Mouse (Mus musculus) neutrophil, adult 59 days (primary cell): Measurements from ENCODE around the gene Tfr2. TPM values are rescaled to one million over a fixed set of nuclear protein-coding genes. Genes with fewer than 3 reads are reported as not detected.

Experiments used
- total RNA-seq, 2 experiments: library from RNA; stranded (reverse); gene quantifications; 1 replicate in 1 of 2; 2 replicates in 1 of 2; pipeline ENCODE4 v1.2.4; 2023

The Tfr2 gene
- 1 to 10 TPM; 3.9 to 5.5 TPM for total RNA-seq

DNA sequence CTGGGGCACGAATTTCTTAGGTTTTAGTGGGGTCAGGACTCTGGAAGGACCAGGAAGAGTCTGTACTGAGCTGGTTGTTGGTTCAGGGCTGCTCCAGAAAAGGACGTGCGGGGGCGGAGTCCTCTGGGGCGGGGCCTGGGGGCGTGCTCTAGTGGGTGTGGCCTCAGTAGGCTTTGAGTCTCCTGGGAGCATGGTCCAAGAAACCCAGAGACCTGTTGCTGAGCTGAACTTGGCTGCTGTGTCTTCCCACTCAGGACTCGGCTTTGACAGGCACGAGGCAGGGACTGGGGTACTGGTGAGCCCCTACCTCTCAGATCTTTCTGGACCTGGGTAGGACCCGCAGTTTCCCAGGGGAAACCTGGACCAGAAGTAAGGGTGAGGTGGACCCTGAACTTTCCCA lies at the start of gene Tfr2:
TSS of gene Tfr2 (plus strand) at position 176 of the 400 bp plus-strand sequence.

DNA sequence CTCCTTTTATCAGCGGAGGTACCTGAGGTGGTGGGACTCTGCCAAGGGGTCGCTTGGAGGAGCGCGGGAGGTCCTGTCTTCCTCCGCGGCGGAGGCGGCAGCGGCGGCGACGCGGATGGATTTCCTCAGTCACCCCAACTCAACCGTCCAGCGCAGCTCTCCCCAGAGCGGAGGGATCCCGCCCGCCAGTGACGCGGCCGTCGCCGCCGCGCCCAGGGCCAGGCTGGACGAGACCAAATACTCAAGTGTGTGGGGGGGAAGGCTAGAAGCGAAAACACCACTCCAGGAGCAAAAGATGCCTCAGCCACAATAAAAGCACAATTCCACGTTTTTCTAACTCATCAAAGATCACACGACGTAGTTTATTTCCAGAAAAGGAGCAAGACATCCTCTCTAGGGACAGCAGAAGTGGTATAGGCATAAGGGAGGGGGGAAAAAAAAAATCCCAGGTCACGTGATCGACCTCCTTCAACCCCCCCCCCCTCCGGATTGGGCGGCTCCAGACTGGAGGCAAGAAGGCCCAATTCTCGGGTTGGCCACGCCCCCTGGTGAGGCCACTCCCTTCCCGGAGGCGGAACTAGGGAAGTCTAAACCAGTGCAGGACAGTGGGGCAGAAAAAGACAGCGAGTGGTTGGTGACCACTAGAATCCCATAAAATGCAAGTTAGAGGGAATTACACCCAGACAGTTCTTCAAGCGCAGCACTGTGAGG lies 36.4 kb upstream of the Tfr2 start, which contains the start of the genes Epo and Gnb2:
TSS of gene Epo (minus strand) at position 126 of the 711 bp plus-strand sequence.
TSS of gene Gnb2 (minus strand) at position 394 of the 711 bp plus-strand sequence.

DNA sequence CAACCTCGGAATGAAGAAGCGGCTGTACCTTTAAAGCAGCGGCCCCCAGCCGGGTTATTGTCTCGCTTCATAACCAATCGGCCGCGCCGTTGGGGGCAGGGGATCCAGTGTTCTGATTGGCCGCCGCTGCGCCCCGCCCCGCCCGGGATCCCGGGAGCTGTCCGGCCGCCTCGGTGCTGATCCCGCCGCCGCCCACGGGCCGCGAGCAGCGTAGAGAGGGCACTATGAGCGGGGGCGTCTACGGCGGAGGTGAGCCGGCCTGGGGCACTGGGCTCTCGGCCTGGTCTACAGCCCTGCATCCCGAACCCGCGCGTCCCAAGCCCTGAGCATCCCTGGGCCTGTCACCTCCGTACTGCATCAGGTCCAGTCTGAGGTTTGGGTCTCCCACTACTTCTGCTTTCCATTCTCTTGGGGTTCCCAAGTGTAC lies 16.2 kb upstream of the Tfr2 start, which contains the start of gene Actl6b:
TSS of gene Actl6b (plus strand) at position 107 of the 427 bp plus-strand sequence.

DNA sequence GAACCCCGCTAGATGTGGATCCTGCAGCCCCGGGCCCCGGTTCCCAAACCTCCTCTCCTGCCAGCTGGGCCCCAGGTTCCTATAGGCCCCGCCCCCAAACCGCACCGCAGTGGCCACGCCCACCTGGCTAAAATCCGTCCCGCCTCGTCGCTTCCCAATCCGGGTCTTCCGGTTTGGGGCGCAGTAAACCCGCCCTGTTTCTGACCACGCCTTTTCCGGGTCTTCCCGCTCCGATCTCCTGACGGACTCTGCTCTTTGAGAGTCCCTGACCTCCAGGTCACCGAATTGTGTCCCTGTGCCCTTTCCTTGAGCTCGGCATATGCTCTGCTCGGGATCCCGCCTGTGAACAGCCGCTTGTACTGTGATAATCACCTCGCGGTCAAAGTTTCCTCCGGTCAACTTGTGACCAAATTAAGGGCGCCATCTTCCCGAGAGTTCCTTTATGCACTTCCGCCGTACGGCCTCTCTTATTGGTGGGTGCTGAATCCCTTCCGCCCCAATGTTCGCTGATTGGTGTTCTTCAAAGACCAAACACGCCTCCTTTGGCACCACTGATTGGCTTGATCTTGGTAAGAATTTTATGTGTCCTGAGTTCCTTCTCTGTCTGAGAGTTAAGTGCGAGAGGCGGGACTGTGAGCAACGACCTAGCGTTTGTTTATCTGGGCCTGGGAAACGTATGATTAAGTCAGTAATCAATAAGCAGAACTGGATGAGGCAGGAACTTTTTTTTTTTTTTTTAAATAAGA lies 31.2 kb downstream of the Tfr2 start, which contains the start of gene Mospd3:
TSS of gene Mospd3 (minus strand) at position 440 of the 746 bp plus-strand sequence.

DNA sequence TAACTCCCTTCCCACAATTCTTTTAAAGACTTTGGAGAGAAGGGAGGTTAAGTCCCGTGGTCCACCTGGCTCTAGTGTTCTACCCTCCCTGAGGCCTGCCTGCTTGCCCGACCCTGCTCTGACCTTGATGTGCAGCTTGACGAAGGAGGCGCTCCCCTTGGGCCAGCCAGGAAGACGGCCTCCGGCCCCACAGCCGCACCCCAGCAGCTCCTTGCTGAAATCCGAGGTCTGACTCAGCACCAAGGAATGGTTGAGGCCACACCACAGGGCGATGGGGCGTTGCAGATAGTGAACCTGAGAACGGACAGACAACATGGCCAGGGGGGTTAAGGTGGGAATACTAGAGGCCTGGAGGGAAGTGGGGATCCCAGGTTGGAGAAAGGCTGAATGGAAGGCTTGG lies 43.9 kb downstream of the Tfr2 start, which contains the start of gene Pcolce:
TSS of gene Pcolce (minus strand) at position 235 of the 400 bp plus-strand sequence.

DNA sequence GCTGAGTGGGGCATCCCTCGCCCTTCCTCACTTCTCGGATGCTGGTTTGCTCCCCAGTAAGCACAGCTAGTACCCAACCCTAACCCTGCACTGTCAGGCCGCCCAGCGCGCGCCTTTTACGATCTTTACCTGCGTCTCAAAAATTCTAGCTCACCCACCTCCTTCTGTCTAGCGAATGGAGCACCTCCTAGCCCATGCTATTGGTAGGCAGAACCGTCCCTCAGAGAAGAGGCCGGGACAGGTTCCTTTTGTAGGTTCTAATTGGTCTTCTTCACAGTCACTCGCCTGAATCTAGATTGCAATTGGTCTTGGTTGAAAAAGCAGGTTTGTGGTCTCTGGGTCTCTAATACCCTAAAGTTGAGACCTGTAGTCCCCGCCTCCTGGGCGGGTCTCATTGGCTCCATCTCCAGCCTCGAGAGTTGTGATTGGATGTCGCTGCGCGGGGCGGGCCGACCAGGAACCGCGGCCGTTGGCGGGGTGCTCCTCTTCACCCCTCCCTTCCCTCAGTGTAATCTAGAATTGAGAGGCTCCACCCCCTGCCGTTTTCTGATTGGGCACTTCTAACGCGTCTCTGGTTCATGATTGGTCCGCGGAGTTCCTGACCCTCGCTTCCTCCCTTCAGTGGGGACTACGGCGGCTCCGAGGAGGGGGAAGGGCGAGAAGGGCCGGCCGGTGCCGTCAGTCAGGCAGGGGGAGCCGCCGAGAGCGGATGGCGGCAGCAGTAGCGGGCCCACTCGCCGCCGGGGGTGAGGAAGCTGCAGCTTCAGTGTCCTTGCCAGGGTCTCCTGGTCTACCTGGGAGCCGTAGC lies 59.1 kb downstream of the Tfr2 start, which contains the start of the genes Fbxo24, Lrch4 and Gm20605:
TSS of gene Fbxo24 (minus strand) at position 505 of the 808 bp plus-strand sequence.
TSS of gene Lrch4 (plus strand) at position 624 of the 808 bp plus-strand sequence.
TSS of gene Gm20605 (plus strand) at position 678 of the 808 bp plus-strand sequence.

Other genes with a start within 250 kb of the Tfr2 start
- 10 to 100 TPM; 36.7 to 37.4 TPM for gene Slc12a9, start 236.2 kb upstream of the Tfr2 start, total RNA-seq
- under 1 TPM; 0.13 to 0.20 TPM for gene Ephb4, start 219.7 kb upstream of the Tfr2 start, total RNA-seq
- under 1 TPM; 0.07 to 0.18 TPM for gene Zan, start 92.8 kb upstream of the Tfr2 start, total RNA-seq
- 10 to 100 TPM; 13.8 to 20.5 TPM for gene Pop7, start 67.3 kb upstream of the Tfr2 start, total RNA-seq
- 10 to 100 TPM; 45.4 to 47.4 TPM for gene Gigyf1, start 51.3 kb upstream of the Tfr2 start, total RNA-seq
- not detected for gene Epo, start 36.6 kb upstream of the Tfr2 start, total RNA-seq
- gene Gnb2, start 36.3 kb upstream of the Tfr2 start, total RNA-seq: 100 to 1,000 TPM; 919 to 975 TPM
- not detected for gene Actl6b, start 16.3 kb upstream of the Tfr2 start, total RNA-seq
- gene Mospd3, start 31.2 kb downstream of the Tfr2 start, total RNA-seq: 10 to 100 TPM; 47.6 to 59.4 TPM
- gene Pcolce, start 43.9 kb downstream of the Tfr2 start, total RNA-seq: under 1 TPM; 0.58 to 0.62 TPM
- gene Fbxo24, start 59.2 kb downstream of the Tfr2 start, total RNA-seq: under 1 TPM; 0.22 to 0.38 TPM
- gene Lrch4, start 59.3 kb downstream of the Tfr2 start, total RNA-seq: 100 to 1,000 TPM; 231 to 234 TPM
- 10 to 100 TPM; 43.2 to 44.0 TPM for gene Gm20605, start 59.3 kb downstream of the Tfr2 start, total RNA-seq
- 10 to 100 TPM; 63.8 to 70.2 TPM for gene Sap25, start 71.5 kb downstream of the Tfr2 start, total RNA-seq
- under 1 TPM in 1 of 2 experiments, not detected in 1; 0.33 TPM for gene Irs3, start 75.9 kb downstream of the Tfr2 start, total RNA-seq
- gene Agfg2, start 114.9 kb downstream of the Tfr2 start, total RNA-seq: 10 to 100 TPM; 24.1 to 25.5 TPM
- gene Nyap1, start 171.8 kb downstream of the Tfr2 start, total RNA-seq: 1 to 10 TPM in 1 of 2 experiments, under 1 TPM in 1; 0.60 to 1.1 TPM
- gene Tsc22d4, start 175.9 kb downstream of the Tfr2 start, total RNA-seq: 100 to 1,000 TPM; 304 to 318 TPM
- 10 to 100 TPM; 29.2 to 34.9 TPM for gene Ppp1r35, start 209.0 kb downstream of the Tfr2 start, total RNA-seq
- gene Mepce, start 217.8 kb downstream of the Tfr2 start, total RNA-seq: 10 to 100 TPM; 32.5 to 35.7 TPM
- 1 to 10 TPM; 2.8 to 3.3 TPM for gene Zcwpw1, start 218.0 kb downstream of the Tfr2 start, total RNA-seq